In the genomic region with DNA sequence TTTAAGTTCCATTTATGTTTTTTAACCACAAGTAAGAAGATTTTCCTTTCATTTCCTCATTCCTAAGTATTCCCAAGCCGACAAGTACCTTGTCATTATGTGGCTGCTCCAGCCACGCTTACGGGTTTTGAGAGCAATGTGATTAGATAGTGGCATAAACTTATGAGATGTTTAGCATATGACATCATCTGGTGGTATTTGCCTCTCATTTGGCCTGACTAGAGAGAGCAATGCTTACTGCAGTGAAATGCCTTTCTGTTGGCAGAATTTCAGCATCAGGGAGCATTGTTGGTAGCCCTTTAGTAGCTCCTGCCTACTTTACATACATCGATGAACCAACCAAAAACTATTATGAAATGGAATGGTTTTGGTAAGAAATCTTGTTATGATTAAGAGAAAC, we compare ENCODE assay signal across 22 mouse cellular contexts.
DNase-seq lines count a peak whose midpoint lies in the region; ATAC-seq and TF ChIP-seq lines count a peak whose summit lies in the region.
"Had no signal": no experiment of that assay in that cellular context is flagged by ENCODE, and none has a peak within 500 bp of the region (broad histone marks: within the 10 kb centered on the region; RNA-seq: fewer than 3 reads in every experiment).

No protein-coding gene starts in this region.

- intact Hi-C loops in heart, adult 2 months (cut with DNase I): no loop called here
- intact Hi-C loops in heart, postnatal 10 days (cut with DNase I): no loop called here
- intact Hi-C loops in heart, postnatal 36 days (cut with DNase I): no loop called here

- no peak overlapping the region for H3K9ac ChIP-seq in embryonic facial prominence, embryonic 14.5 days (ENCODE audit: low read depth, low read length)
- no peak overlapping the region for H3K9ac ChIP-seq in heart, embryonic 14.5 days (ENCODE audit: low read length)
- no peak overlapping the region for H3K9ac ChIP-seq in heart, adult 2 months (ENCODE audit: low read depth, low read length)
- H3K9ac ChIP-seq: embryonic facial prominence, embryonic 13.5 days; hindbrain, embryonic 15.5 days; kidney, embryonic 15.5 days had no signal

- WGBS in embryonic facial prominence, embryonic 14.5 days: 62% methylated on average over 4 of the region's 4 CpGs
- WGBS in embryonic facial prominence, embryonic 10.5 days: 91% methylated on average over 4 of the region's 4 CpGs
- 24% methylated on average over 4 of the region's 4 CpGs for WGBS in heart, embryonic 14.5 days
- 32% methylated on average over 4 of the region's 4 CpGs for WGBS in heart, adult 2 months

- no peak overlapping the region for H3K27ac ChIP-seq in embryonic facial prominence, embryonic 14.5 days (replicated peaks; ENCODE audit: low read depth, low read length)
- no peak overlapping the region for H3K27ac ChIP-seq in embryonic facial prominence, embryonic 10.5 days (replicated peaks)
- H3K27ac ChIP-seq in heart, embryonic 14.5 days (replicated peaks in 1 of 2; ENCODE audit: control insufficient read depth in 1 of 2, insufficient read depth in 1 of 2, low read depth in 2 of 2, low read length in 2 of 2): 0 out of 4 replicates have a peak overlapping the region, but pooled peaks of 1 of the 2 experiments have one; percentile 17
- H3K27ac ChIP-seq in heart, adult 2 months: no peak overlapping the region
- H3K27ac ChIP-seq: embryonic facial prominence, embryonic 13.5 days; forebrain, embryonic 10.5 days; heart, embryonic 10.5 days; hindbrain, embryonic 15.5 days; kidney, embryonic 15.5 days had no signal

- H3K4me3 ChIP-seq in embryonic facial prominence, embryonic 14.5 days (ENCODE audit: low read depth, low read length): no peak overlapping the region
- H3K4me3 ChIP-seq in embryonic facial prominence, embryonic 10.5 days: no peak overlapping the region
- no peak overlapping the region for H3K4me3 ChIP-seq in heart, embryonic 14.5 days (ENCODE audit: control insufficient read depth in 1 of 2, insufficient read depth in 1 of 2, low read depth in 1 of 2, low read length in 2 of 2)
- no peak overlapping the region for H3K4me3 ChIP-seq in heart, adult 2 months
- no peak overlapping the region for H3K4me3 ChIP-seq in myocyte
- H3K4me3 ChIP-seq: embryonic facial prominence, embryonic 13.5 days; erythroblast, embryonic 14.5 days; forebrain, embryonic 10.5 days; heart, embryonic 10.5 days; hindbrain, embryonic 15.5 days; kidney, embryonic 15.5 days had no signal

- H3K4me2 ChIP-seq in embryonic facial prominence, embryonic 14.5 days (ENCODE audit: low read depth, low read length): no peak overlapping the region
- H3K4me2 ChIP-seq in heart, embryonic 14.5 days (ENCODE audit: low read length): peak overlapping the region; percentile 36; the same call in 1 of the 2 replicates
- peak overlapping the region; percentile 18 for H3K4me2 ChIP-seq in myocyte (ENCODE audit: low read depth)
- H3K4me2 ChIP-seq: embryonic facial prominence, embryonic 13.5 days; hindbrain, embryonic 15.5 days; kidney, embryonic 15.5 days had no signal

- no peaks in the 10 kb centered on the region for H3K9me3 ChIP-seq in embryonic facial prominence, embryonic 14.5 days (ENCODE audit: control insufficient read depth, low read length)
- no peaks in the 10 kb centered on the region for H3K9me3 ChIP-seq in embryonic facial prominence, embryonic 10.5 days
- no peaks in the 10 kb centered on the region for H3K9me3 ChIP-seq in heart, embryonic 14.5 days (ENCODE audit: control insufficient read depth, low read length)
- H3K9me3 ChIP-seq: embryonic facial prominence, embryonic 13.5 days; forebrain, embryonic 10.5 days; heart, embryonic 10.5 days; hindbrain, embryonic 15.5 days; kidney, embryonic 15.5 days had no signal

- no peaks in the 10 kb centered on the region for H3K4me1 ChIP-seq in embryonic facial prominence, embryonic 14.5 days (ENCODE audit: control insufficient read depth, insufficient read depth, low read length)
- H3K4me1 ChIP-seq in embryonic facial prominence, embryonic 10.5 days: no peaks in the 10 kb centered on the region
- H3K4me1 ChIP-seq in heart, embryonic 14.5 days (ENCODE audit: control insufficient read depth in 2 of 2, insufficient read depth in 2 of 2, low read length in 2 of 2): peaks cover 0 to 11% of the 10 kb centered on the region in 2 experiments; a peak in 2 of 4 replicates
- no peaks in the 10 kb centered on the region for H3K4me1 ChIP-seq in heart, adult 2 months (ENCODE audit: control insufficient read depth, insufficient read depth, low read length)
- H3K4me1 ChIP-seq: embryonic facial prominence, embryonic 13.5 days; forebrain, embryonic 10.5 days; heart, embryonic 10.5 days; hindbrain, embryonic 15.5 days; kidney, embryonic 15.5 days had no signal

- no peaks in the 10 kb centered on the region for H3K79me2 ChIP-seq in heart, adult 2 months (replicated peaks; ENCODE audit: control insufficient read depth, insufficient read depth, low read length)
- no peaks in the 10 kb centered on the region for H3K79me2 ChIP-seq in myocyte (ENCODE audit: control insufficient read depth, insufficient read depth)

- no peak for ATAC-seq in embryonic facial prominence, embryonic 14.5 days (ENCODE audit: low read depth)
- ATAC-seq in heart, embryonic 14.5 days (ENCODE audit: insufficient number of reproducible peaks, insufficient read depth, low FRiP score, low read depth): no peak
- ATAC-seq: forebrain, embryonic 16.5 days; intestine, embryonic 16.5 days had no signal

- H3ac ChIP-seq in myocyte (ENCODE audit: control insufficient read depth, insufficient read length): no peak overlapping the region

- no peak for TF ChIP-seq POLR2A in heart, adult 2 months (IDR thresholded peaks at IDR 0.05; ENCODE audit: insufficient read depth, low read depth, low read length)
- TF ChIP-seq POLR2A in myocyte (IDR thresholded peaks at IDR 0.05; ENCODE audit: insufficient read length, low read depth): no peak

- H3K36me3 ChIP-seq in embryonic facial prominence, embryonic 14.5 days (ENCODE audit: control insufficient read depth, insufficient read depth, low read length): no peaks in the 10 kb centered on the region
- H3K36me3 ChIP-seq in embryonic facial prominence, embryonic 10.5 days (replicated peaks): no peaks in the 10 kb centered on the region
- H3K36me3 ChIP-seq in heart, embryonic 14.5 days (ENCODE audit: control insufficient read depth, insufficient read depth, low read length): no peaks in the 10 kb centered on the region
- H3K36me3 ChIP-seq in heart, adult 2 months (ENCODE audit: control insufficient read depth, insufficient read depth, low read length): no peaks in the 10 kb centered on the region
- H3K36me3 ChIP-seq in myocyte (ENCODE audit: control insufficient read depth, insufficient read depth): no peaks in the 10 kb centered on the region
- H3K36me3 ChIP-seq: embryonic facial prominence, embryonic 13.5 days; forebrain, embryonic 10.5 days; heart, embryonic 10.5 days; hindbrain, embryonic 15.5 days; kidney, embryonic 15.5 days had no signal

- TF ChIP-seq CTCF in heart, adult 2 months (IDR thresholded peaks at IDR 0.05): no peak

- H3K27me3 ChIP-seq in embryonic facial prominence, embryonic 14.5 days (replicated peaks; ENCODE audit: control insufficient read depth, insufficient read depth, low read length): no peaks in the 10 kb centered on the region
- no peaks in the 10 kb centered on the region for H3K27me3 ChIP-seq in embryonic facial prominence, embryonic 10.5 days (replicated peaks; ENCODE audit: low read depth, poor library complexity, severe bottlenecking)
- no peaks in the 10 kb centered on the region for H3K27me3 ChIP-seq in heart, embryonic 14.5 days (ENCODE audit: control insufficient read depth, insufficient read depth, low read length)
- no peaks in the 10 kb centered on the region for H3K27me3 ChIP-seq in heart, adult 2 months (ENCODE audit: control insufficient read depth, insufficient read depth, low read length)
- H3K27me3 ChIP-seq in myocyte (ENCODE audit: control insufficient read depth, insufficient read depth, insufficient read length): no peaks in the 10 kb centered on the region
- H3K27me3 ChIP-seq: embryonic facial prominence, embryonic 13.5 days; hindbrain, embryonic 15.5 days; kidney, embryonic 15.5 days had no signal

- peak; percentile 67 for DNase-seq in embryonic facial prominence, embryonic 14.5 days (ENCODE audit: low spot score)
- DNase-seq in embryonic facial prominence, embryonic 10.5 days (ENCODE audit: low spot score): no peak
- DNase-seq in heart, adult 2 months: no peak
- peak; percentile 6 to 7 for DNase-seq in heart, postnatal 10 days
- DNase-seq in heart, postnatal 36 days: no peak
- DNase-seq in adrenal gland, adult 18-20 months (ENCODE audit: low spot score in 2 of 2): no peak
- DNase-seq: adrenal gland, adult 8-10 months; cerebellum, adult 11-12 months; cerebellum, adult 9-10 months; cerebellum, postnatal 25 days; gastrocnemius, postnatal 14 days; kidney, adult 2 months had no signal

- TF ChIP-seq EP300 in heart, adult 2 months (IDR thresholded peaks at IDR 0.05; ENCODE audit: insufficient read depth, low read depth, low read length): no peak

TF ChIP-seq in myocyte, 11 proteins besides CTCF, POLR2A, EP300 and RAD21:
- no peak for TF ChIP-seq MYOG (IDR thresholded peaks at IDR 0.05; ENCODE audit: control insufficient read depth in 1 of 3, insufficient read depth in 1 of 3, insufficient read length in 2 of 3, low read depth in 2 of 3)
- no peak for TF ChIP-seq CEBPB (IDR thresholded peaks at IDR 0.05; ENCODE audit: insufficient read depth, poor library complexity, severe bottlenecking)
- TF ChIP-seq REST (IDR thresholded peaks at IDR 0.05; ENCODE audit: insufficient read depth, insufficient read length): no peak
- TF ChIP-seq SRF (IDR thresholded peaks at IDR 0.05; ENCODE audit: control insufficient read depth, insufficient read length, low read depth): no peak
- no peak for TF ChIP-seq TCF12 (IDR thresholded peaks at IDR 0.05; ENCODE audit: insufficient read depth, poor library complexity, severe bottlenecking)
- no peak for TF ChIP-seq POLR2AphosphoS2 (IDR thresholded peaks at IDR 0.05; ENCODE audit: insufficient read length, low read depth)
- TF ChIP-seq E2F4 (IDR thresholded peaks at IDR 0.05; ENCODE audit: insufficient read depth): no peak
- no peak for TF ChIP-seq MYOD1 (IDR thresholded peaks at IDR 0.05; ENCODE audit: control insufficient read depth in 1 of 3, insufficient read length in 2 of 3, low read depth in 2 of 3)
- no peak for TF ChIP-seq MAX (IDR thresholded peaks at IDR 0.05; ENCODE audit: low read depth)
- no peak for TF ChIP-seq TCF3 (IDR thresholded peaks at IDR 0.05; ENCODE audit: insufficient read length, low read depth)
- no peak for TF ChIP-seq USF1 (IDR thresholded peaks at IDR 0.05; ENCODE audit: low read depth)

Comparison
In these comparisons a context has a peak if more than half of its experiments do, and no peak if none do; other contexts are left out.
1. DNase-seq: peak in embryonic facial prominence, embryonic 14.5 days (single experiment) and heart, postnatal 10 days (2 of 2); none in embryonic facial prominence, embryonic 10.5 days (single experiment), heart, adult 2 months (0 of 2), heart, postnatal 36 days (0 of 2) and adrenal gland, adult 18-20 months (0 of 2).